Mouse (Mus musculus): ENCODE measurements around the gene Fbxo34.

Fbxo34 gene

DNA sequence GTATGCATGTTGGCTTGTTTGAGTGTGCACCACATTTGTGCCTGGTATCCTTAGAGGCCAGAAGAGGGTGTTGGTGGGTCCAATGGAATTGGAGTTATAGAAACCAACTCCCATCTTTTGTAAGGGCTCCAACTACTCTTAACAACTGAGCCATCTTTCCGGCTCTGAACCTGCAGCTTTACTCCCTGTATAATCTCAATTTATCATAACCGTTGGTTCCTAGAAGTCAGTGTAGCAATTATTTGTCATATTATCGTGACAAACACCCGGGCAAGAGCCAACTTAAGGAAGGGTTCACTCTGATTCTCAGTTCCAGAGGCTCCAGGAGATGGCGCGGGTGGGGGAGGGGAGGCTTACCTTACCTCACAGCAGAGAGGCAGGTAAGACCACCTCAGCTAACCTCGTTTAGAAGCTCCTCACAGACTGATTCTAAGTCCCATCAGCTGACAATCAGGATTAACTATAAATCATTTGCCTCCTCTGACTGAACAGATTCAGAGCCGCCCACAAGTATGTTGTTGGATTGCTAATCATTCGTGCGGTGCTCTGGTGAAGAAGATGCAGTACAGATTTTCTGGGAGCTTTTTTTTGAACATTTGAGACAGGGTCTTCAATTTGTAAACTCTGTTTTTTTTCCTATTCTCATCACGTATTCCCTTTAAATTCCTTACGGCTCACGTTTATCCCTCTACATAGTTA, 70.7 kb downstream of the Fbxo34 start:
- WGBS: 76% methylated on average over 13 of the region's 13 CpGs

DNA sequence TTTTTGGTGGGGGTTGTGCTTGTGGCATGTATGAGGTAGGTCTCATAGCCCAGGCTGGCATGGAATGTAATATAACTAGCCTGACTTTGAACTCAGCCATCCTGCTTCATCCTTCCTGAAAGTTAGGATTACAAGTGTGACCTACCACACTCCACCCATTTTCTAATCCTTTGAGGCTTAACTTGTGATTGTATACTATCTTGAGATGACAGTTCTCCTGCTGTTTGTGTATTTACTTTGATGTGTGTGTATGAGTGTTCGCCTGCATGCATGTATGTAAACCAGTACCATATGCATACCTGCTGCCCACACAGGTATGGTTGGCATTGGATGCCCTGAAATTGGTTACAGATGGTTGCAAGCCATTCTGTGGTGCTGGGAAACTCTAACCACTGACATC, 71.4 kb downstream of the Fbxo34 start:
- WGBS: 88% methylated on average over 1 of the region's 1 CpGs

DNA sequence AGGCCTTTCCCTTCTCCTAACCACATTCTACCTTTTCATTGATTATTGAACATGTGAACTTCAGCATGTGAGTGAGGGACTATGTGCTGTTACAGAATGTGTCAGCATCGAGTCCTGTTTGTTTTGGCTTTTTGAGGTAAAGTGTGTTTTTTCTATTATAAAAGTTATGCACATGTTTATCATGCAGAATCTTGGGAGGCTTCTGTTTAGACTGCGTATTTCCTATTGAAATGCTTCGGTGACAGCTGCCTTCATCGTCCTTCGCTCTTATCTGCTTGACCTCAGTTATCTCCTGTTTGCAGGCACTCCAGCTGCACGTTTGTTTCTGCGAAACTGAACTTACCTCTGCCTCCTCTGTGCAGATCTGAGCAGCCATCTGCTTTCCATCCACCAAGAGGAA, 72.1 kb downstream of the Fbxo34 start:
- WGBS: 75% methylated on average over 7 of the region's 7 CpGs

DNA sequence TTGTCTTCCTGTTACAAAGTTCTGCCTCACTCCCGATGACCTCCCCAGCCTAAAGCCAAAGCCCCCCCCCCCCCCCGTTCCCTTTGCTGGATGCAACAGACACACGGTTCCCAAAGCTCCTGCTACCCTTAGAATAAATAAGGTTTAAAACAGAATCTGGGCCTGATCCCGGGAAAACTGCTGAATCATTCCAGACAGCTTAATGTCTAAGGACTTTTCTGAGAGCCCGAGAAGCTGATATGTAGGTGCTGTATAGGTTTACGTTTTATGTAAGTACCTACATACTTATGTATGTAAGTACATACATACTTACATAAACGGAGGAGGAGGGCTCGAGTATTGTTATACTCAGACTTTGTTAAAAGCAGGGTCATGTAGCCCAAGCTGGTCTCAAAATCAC, 75.2 kb downstream of the Fbxo34 start:
- WGBS: 49% methylated on average over 8 of the region's 8 CpGs

DNA sequence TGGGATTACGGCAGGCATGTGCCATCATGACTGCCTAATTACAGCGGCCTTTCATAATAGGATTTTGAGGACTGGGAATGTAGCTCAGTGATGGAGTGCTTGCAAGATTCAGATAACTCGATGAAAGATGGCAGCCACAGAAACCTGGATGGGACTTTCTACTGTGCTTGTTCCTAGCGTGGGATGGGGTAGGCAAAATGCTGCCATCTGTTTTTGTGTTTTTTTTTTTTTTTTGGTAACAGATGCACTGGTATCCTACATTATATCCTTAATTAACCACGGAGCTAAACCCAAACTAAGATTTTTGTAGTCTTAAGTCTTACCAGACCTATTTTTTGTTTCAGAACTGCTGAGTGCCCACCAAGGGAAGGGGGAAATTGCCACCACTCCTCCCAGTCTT, 75.6 kb downstream of the Fbxo34 start:
- WGBS: 48% methylated on average over 5 of the region's 5 CpGs

DNA sequence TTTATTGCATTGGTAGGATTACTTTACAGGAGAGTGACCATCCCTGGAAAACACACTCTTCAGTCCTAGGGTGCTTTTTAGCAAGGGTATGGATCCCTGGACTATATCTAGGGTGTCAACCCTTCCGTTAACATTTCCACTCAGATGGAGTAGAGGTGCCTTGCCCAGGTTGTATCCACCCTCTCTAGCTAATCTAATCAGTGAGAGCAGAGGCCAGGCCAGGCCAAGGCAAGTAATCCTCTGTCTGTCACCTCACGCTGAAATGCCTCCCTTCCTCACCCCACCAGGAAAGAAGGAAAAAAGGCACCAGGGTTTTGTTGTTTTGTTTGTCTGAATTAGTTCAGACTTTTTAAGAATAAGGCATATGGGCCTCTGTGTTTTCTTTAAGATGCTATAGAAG, 77.6 kb downstream of the Fbxo34 start:
- WGBS: 92% methylated on average over 2 of the region's 2 CpGs

DNA sequence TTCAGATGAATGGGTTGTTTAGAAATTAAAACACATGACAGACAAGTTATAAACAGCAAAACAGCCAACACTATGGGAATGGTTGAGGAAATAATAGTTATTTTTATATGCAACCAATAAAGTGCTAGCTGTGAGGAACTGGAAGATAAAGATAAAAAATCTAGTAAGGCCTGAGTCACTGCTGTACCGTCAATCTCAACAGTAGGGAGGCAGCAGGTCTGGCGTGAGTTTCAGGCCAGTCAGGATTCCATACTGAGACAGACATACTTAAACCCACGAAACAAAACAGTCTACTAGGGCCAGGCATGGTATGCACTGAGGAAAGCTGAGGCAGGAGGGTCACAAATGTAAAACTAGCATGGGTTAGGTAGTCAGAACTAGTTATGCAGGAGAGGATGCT, 78.1 kb downstream of the Fbxo34 start:
- WGBS: 62% methylated on average over 3 of the region's 3 CpGs

DNA sequence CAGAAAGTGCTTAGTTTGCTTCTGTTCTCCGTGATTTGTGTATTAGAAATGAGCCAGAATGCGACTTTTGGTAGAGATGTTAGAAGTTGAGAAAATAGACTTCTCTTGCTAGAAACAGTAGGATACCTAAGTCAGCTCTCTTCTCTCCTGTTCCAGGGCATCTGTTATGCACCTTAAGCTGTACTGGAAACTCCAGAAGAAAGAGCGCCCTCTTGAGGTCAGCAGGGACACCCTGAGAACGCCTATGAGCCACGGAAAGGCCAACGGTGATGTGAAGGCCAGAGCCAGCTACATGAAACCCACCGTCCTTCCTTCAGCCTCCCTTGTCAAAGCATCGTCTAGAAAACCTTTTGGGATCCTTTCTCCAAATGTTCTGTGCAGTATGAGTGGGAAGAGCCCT, 78.8 kb downstream of the Fbxo34 start:
- 22% methylated on average over 8 of the region's 8 CpGs for WGBS

DNA sequence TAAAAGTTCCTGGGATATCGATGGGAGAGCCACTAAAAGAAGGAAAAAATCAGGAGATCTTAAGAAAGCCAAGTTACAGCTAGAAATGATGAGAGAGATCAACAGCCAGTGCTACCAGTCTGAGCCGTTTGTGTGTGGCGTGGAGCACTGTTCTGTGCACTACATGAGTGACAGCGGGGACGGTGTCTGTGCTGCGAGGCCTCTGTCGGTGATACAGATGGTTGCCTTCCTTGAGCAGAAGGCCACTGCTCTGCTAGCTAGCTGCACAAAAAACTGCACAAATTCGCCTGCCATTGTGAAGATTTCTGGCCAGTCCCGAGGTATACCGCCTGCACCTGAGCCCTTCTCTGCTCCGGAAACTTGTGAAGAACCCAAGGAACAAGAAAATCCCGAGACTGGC, 79.4 kb downstream of the Fbxo34 start:
- 60% methylated on average over 12 of the region's 12 CpGs for WGBS

DNA sequence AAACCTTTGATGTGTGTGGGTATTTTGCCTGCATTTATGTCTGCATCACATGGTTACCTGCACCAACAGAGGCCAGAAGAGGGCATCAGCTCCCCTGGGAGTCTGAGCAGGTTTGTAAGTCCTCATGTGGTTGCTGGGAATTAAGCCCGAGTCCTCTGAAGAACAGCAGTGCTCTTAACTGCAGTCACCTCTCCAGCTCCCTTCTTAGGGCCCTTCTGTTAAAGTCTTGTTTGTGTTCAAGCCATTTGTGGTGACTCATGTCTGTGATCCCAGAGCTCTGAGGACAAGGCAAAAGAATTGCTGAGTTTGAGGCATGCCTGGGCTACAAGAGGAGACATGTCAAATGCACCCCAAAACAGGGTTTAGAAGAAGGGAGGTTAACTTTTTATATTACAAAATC, 82.3 kb downstream of the Fbxo34 start:
- WGBS: 82% methylated on average over 1 of the region's 1 CpGs

DNA sequence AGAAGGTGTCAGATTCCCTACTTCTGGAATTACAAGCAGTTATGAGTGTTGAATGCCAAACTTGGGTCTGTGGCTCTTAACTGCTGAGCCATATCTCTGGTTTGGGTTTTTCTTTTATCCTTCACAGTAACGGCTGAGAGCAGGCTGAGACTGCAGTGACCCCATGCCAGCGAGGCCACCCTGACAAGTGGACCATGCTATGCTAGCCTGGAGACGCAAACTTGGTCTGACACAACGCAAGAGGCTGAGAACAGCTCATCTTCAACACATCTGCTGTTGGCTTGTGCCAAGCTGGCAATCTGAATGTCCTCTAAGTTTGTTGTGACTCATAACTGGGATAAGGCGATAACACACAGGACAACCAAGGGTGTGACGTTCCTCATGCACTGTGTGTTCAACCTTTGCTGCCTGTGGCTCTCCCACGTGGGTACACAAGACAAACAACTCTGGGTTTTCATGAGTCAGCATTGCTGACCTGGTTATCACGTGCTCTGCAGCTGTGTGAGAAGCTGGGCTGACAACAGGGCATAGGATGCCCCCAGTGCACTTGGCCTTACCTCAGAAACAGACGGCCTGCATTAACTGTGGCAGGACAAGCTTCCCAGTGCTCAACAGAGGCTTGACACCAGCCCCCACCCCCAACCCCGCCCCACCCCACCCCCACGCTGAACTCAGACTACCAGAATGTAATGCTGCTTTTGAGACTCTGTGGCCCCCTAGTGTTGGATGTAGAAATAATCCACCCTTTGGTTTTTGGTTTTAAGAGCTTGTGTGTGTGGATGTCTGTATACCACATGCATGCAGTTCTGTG, 83.3 kb downstream of the Fbxo34 start:
- WGBS: 22% methylated on average over 11 of the region's 11 CpGs

DNA sequence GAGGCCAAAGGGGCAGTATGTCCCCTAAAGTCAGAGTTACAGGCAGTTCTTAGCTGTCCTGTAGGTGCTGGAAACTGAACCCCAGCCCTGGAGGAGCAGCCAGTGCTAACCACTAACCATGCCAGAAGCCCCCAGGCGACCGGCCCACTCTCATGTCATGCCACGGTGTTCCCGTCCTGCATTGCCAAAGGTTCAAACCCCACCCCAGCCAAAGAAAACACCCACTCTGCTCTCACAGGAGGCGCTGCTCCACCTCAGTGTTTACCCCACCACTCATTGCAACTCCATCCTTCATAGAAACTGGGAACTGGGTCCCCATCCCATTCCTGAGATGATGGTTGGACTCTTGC, 83.9 kb downstream of the Fbxo34 start:
- 81% methylated on average over 5 of the region's 5 CpGs for WGBS

DNA sequence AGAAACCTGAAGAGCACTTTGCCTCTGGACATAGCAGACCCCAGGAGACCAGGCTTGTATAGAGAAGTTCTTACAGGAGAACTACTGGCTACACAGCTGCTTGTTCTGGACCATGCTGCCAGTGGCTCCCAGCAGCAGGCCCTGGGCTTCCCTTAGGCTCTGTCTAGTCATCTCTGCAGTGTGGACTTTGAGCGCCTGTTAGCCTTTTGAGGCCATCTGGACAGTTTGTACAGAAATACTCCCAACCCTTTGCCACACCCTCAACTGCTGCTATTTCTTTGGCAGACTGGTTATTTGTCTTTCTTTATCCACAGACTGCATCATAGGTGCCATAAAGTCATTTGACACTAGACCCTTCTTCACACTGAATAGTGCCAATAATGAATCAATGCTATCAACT, 84.9 kb downstream of the Fbxo34 start:
- WGBS: 68% methylated on average over 1 of the region's 1 CpGs

DNA sequence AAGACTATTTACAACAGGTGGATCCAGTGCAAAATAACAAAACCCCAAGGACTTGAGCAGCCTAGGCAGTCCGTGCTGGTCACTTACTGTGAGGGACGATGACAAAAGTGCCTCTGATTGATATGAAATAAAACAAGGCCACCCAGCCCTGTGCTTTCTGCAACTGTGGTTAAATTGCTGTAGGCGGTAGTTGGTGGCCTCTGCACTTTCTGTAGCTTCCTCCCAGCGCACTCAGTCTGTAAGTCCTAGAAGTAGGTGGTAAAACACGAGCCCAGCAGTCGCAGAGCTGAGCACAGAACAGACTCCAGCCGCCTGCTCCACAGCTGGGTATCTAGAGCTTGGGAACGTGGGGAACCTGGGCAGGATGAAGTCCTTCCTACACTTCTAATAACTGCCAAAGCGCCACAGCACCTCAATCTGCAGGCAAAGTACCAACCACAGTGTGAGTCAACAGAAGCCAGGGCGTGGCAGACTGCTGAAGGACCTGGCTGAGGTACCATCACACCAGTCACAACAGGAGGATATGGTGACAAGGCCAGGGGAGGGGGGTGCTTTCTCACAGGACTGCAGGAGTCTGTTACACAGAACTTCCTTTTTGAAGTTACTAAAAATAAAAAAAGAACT, 91.2 kb downstream of the Fbxo34 start:
- 79% methylated on average over 10 of the region's 10 CpGs for WGBS

DNA sequence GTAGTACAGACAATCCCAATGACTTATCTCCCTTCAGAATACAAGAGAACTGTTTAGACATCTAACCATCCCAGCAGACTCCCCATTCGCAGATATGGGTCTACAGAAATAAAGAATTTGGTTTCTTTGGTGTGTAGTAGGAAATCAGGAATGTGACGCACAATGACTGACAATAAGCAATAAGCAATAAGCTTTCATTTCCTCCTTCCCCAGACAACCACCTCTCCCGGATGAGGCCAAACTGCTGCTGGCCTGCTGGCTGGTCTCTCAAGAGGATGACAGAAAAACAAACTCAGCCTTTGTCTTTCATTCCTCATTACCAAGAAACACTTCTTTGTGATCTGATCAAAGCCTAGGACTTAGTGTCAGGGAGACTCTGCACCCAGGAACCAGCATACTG, 92.1 kb downstream of the Fbxo34 start:
- 74% methylated on average over 3 of the region's 3 CpGs for WGBS

DNA sequence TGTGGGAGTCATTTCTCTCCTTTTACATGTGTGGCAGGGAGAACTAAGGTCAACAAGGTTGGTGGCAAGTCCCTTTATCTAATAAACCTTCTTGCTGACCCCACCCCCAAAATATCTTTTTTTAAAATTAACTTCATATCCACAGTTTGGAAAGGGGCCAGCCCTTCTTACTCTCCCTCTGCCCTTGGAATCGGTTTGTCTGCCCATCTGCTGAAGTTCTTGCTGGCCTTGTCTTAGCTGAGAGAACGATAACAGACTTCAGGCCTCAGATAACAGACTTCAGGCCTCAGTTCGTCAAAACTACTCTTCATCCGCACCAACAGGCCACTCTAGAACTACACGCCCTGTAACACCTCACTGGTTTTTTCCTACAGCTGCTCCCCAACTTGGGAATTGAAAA, 94.1 kb downstream of the Fbxo34 start:
- WGBS: 89% methylated on average over 5 of the region's 5 CpGs

DNA sequence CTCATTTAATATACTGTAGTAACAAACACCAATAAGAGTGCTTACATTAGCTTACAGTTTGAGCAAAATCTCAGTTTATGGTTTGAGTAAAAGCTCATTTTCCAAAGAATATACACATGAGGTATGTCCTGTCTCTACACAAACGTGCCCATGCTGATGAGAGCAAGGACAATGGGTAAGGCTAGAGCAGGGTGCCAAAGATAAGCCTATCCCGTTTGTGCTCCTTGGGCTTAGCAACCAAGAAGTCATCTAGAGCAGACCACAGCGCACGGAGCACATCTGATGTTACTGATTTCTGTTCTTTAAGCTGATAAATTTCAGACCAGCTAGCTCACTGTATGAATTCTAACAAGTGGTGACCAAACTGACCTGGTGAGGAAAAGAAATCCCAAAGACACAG, 94.7 kb downstream of the Fbxo34 start:
- 92% methylated on average over 4 of the region's 4 CpGs for WGBS

DNA sequence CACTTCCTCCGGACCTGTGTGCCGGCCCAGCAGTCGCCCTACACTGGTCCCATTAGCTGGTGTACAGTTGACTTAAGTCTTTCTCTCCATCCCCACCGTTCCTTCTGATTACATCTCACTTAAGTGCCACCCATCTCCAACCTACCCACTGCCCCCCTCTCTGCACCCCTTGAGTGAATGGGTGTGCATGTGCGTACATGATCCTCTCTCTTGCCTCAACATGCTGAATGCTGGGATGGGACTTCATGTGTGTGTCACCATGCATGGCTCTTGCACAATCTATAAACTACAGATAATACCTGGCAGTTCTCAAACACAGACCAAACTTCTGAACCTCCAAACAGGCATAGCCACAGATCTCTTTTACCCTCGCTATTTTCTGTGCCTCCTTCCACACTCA, 101.4 kb downstream of the Fbxo34 start:
- 92% methylated on average over 6 of the region's 6 CpGs for WGBS

DNA sequence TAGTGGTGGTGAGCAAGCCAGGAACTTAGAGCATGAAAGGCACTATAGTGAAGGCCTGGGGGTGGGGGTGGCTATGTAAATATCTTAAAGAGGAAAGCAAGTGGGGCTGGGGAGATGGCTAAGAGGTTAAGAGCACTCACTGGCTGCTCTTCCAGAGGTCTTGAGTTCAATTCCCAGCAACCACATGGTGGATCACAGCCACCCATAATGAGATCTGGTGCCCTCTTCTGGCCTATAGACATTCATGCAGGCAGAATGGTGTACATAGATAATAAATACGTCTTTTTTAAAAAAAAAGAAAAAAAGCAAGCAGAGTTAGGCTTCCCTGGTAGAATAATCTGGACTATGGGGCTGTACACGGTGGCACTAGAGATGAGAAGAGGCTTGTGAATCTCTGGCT, 103.2 kb downstream of the Fbxo34 start:
- 89% methylated on average over 2 of the region's 2 CpGs for WGBS

DNA sequence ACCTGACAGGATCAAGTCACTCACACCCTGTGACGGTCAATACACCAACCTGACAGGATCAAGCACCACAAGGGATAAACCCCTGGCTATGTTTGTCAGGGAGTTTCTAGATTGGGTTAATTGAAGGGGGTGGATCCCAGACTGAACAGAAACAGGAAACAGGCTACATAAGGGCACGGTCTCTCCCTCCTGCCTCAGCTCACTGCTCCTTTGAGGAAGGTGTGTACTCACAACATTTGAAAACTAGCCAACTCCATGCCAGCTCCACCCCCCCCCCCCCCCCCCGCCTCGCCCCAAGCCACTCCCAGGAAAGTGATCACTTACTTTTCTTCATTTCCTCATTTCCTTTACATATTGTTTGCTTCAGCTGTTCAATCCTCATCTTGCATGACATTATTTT, 104.0 kb downstream of the Fbxo34 start:
- WGBS: 98% methylated on average over 4 of the region's 4 CpGs

DNA sequence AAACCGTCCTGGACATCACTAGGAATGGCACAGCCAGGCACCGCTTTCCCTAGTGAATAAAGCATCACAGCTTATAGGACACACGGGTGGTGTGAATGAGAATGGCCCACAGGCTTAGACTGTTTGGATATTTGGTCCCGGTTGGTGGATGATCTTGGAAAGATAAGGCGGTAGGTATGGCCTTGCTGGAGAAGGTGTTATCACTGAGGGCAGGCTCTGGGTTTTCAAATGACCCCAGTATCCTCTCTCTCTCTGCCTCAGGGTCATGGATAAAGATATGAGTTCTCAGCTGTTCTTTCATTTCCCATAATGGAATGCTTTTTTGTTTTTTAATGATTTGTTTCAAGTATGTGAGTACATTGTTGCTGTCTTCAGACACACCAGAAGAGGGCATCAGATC, 105.0 kb downstream of the Fbxo34 start:
- 98% methylated on average over 5 of the region's 5 CpGs for WGBS

DNA sequence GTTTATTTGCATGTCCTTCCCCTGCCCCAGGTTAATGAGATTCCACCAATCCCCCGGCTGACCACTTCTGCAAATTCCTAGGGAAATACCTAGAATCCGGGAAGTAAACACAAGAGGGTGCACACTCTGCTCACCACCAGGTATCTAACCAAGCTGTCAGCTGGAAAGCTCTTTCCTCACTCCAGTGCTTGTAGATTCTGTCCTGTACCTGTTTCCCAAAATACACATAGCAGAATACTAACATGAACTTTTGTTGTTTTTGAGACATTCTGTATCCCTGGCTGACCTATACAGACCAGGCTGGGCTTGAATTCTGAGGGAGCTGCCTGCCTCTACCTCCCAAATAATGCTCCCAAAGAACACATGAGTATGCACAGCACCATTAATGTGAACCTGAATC, 110.5 kb downstream of the Fbxo34 start:
- 93% methylated on average over 2 of the region's 2 CpGs for WGBS

DNA sequence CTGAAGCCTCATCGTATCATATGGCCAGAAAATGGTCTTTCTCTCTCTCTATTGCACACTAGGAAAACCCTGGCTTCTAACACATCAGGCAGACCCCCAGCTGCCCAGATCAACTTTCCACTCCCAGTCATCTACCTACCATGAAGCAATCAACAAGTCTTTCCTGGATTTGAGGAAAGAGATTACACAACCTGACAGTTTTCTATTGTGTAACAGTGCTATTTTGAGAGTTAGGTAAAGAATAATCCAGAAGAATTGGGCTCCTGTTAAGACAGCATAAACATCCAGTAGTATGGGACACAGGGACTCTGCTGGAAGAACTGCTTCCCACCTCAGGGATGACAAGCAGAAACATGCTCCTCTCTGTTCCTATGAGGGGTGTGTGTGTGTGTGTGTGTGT, 112.3 kb downstream of the Fbxo34 start:
- 92% methylated on average over 1 of the region's 1 CpGs for WGBS

All from cerebral cortex, adult 2 months (tissue).